Mouse (Mus musculus): ENCODE data around the gene Gab3. TPM values are rescaled to one million over a fixed set of nuclear protein-coding genes. Genes with fewer than 3 reads are reported as not detected.
"Not testable (repeated sequence)": the region's sequence is repeated elsewhere in the genome, so short reads cannot be mapped to it uniquely, and the experiment has no call there.

The Gab3 gene
- polyA plus RNA-seq, 1 experiment from 2014 or later, result 5.9 TPM

- Histone ChIP-seq H3K4me3 (ENCODE audit: low read depth, low read length) (no peak overlapping the region), H3K4me1 (ENCODE audit: insufficient read depth) (no peaks in the 10 kb centered on the region), H3K9me3 (ENCODE audit: low read depth, low read length) (no peaks in the 10 kb centered on the region), H3K36me3 (ENCODE audit: insufficient read depth) (no peaks in the 10 kb centered on the region), H3K9ac (no peak overlapping the region), H3K27ac (ENCODE audit: low read depth) (no peak overlapping the region), H3K27me3 (ENCODE audit: insufficient read depth, low read length) (no peaks in the 10 kb centered on the region), H3K4me2 (no peak overlapping the region)
- no peak for TF ChIP-seq CTCF (IDR thresholded peaks at IDR 0.05; ENCODE audit: low read depth)
- 84% methylated on average over 5 of the region's 5 CpGs for WGBS
- DNase-seq (no peak), ATAC-seq (ENCODE audit: insufficient read depth) (no peak)
These were observed 101.5 kb downstream of the Gab3 start for GRCm38 (mm10) chrX:74983734-74984133.

- not testable (repeated sequence) for H3K9me3 ChIP-seq (ENCODE audit: low read depth, low read length); H3K4me2 ChIP-seq; H3K27me3 ChIP-seq (ENCODE audit: insufficient read depth, low read length); H3K27ac ChIP-seq (ENCODE audit: low read depth); ATAC-seq (ENCODE audit: insufficient read depth); H3K36me3 ChIP-seq (ENCODE audit: insufficient read depth); H3K4me1 ChIP-seq (ENCODE audit: insufficient read depth); H3K9ac ChIP-seq; H3K4me3 ChIP-seq (ENCODE audit: low read depth, low read length)
- TF ChIP-seq CTCF (IDR thresholded peaks at IDR 0.05; ENCODE audit: low read depth), result peak; percentile 40
- WGBS, result 29% methylated on average over 1 of the region's 2 CpGs
- DNase-seq, result peak; percentile 43
These were observed 122.4 kb downstream of the Gab3 start for GRCm38 (mm10) chrX:74962899-74963298.

GRCm38 (mm10) chrX:74959161-74959560 is 126.1 kb downstream of the Gab3 start:
- H3K36me3 ChIP-seq (ENCODE audit: insufficient read depth); H3K27ac ChIP-seq (ENCODE audit: low read depth); H3K9ac ChIP-seq; H3K4me3 ChIP-seq (ENCODE audit: low read depth, low read length); H3K4me2 ChIP-seq; DNase-seq; H3K9me3 ChIP-seq (ENCODE audit: low read depth, low read length); H3K4me1 ChIP-seq (ENCODE audit: insufficient read depth); H3K27me3 ChIP-seq (ENCODE audit: insufficient read depth, low read length); ATAC-seq (ENCODE audit: insufficient read depth): not testable (repeated sequence)
- WGBS, result 50% methylated on average over 6 of the region's 7 CpGs

Other genes starting within 250 kb of the Gab3 start
- gene Gm5936, start 248.3 kb downstream of the Gab3 start, polyA plus RNA-seq (2014; fragmentation: Nextera tagmentation; extraction: Ambion mirVana), result not detected in 2 replicates
- gene Dkc1, start 10.4 kb upstream of the Gab3 start, polyA plus RNA-seq (2014; fragmentation: Nextera tagmentation; extraction: Ambion mirVana), result 175 and 184 TPM in 2 replicates
- 65.9 and 69.6 TPM in 2 replicates for gene Mpp1, start 45.6 kb upstream of the Gab3 start, polyA plus RNA-seq (2014; fragmentation: Nextera tagmentation; extraction: Ambion mirVana)
- gene Smim9, start 78.3 kb upstream of the Gab3 start, polyA plus RNA-seq (2014; fragmentation: Nextera tagmentation; extraction: Ambion mirVana), result not detected in 2 replicates